ENCODE assay signal across 8 mouse cellular contexts in the genomic region with DNA sequence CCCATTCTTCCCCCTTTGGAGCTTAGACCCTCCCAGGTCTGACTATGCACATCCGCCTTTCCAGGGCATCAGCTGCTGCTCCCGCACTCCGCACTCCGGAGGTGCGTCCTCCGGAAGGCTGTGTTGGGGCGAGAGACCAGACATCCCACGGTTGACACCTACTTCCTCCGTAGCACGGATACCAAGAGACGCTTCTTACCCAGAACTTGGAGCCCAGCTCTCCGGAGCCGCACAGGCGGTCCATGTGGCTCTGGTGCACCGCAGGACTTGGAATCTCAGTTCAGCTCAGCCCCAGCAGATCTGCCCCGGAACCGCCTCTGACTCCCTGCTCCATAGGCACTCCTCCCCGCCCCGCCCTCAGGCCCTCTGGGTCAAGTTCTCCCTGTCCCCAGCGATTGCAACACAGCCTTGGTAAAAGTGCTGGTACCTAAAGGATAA. TPM values are rescaled to one million over a fixed set of nuclear protein-coding genes. Genes with fewer than 3 reads are reported as not detected.
DNase-seq lines count a peak whose midpoint lies in the region; ATAC-seq and TF ChIP-seq lines count a peak whose summit lies in the region.

A gene (minus strand): TSS at position 326 of the 438 bp plus-strand sequence.

- H3K9ac ChIP-seq in forebrain, embryonic 11.5 days (ENCODE audit: low read length): no peak within 1 kb of the TSS
- H3K9ac ChIP-seq in limb, embryonic 11.5 days (ENCODE audit: low read length): peak within 1 kb of the TSS; percentile 1; the same call in 1 of the 2 replicates
- H3K9ac ChIP-seq in midbrain, embryonic 11.5 days (ENCODE audit: low read length): peak within 1 kb of the TSS; percentile 33; the same call in 1 of the 2 replicates

- TF ChIP-seq CTCF in layer of hippocampus, adult 2 months (conservative IDR thresholded peaks at IDR 0.05): no peak

- no peak for DNase-seq in layer of hippocampus, adult 2 months (ENCODE audit: low spot score in 2 of 2)
- DNase-seq in layer of hippocampus, postnatal 25 days (ENCODE audit: extremely low spot score in 1 of 2, low spot score in 1 of 2): no peak
- DNase-seq in forebrain, embryonic 11.5 days (ENCODE audit: low spot score): no peak
- peak; percentile 18 for DNase-seq in hindbrain, embryonic 10.5 days (ENCODE audit: low spot score)
- DNase-seq in limb, embryonic 11.5 days (ENCODE audit: low spot score): peak; percentile 42
- DNase-seq in midbrain, embryonic 11.5 days (ENCODE audit: low spot score, missing footprints): no peak
- DNase-seq in thymus, postnatal 4 days: peak; percentile 59

- no peaks in the 10 kb centered on the region for H3K9me3 ChIP-seq in forebrain, embryonic 11.5 days (ENCODE audit: control insufficient read depth, low read length)
- H3K9me3 ChIP-seq in hindbrain, embryonic 10.5 days: no peaks in the 10 kb centered on the region
- H3K9me3 ChIP-seq in limb, embryonic 11.5 days (ENCODE audit: control insufficient read depth, low read length): no peaks in the 10 kb centered on the region
- H3K9me3 ChIP-seq in midbrain, embryonic 11.5 days (ENCODE audit: control insufficient read depth, low read length): no peaks in the 10 kb centered on the region

- H3K27me3 ChIP-seq in forebrain, embryonic 11.5 days (ENCODE audit: control insufficient read depth, insufficient read depth, low read length): no peaks in the 10 kb centered on the region; the same call in 1 of the 2 replicates
- H3K27me3 ChIP-seq in hindbrain, embryonic 10.5 days (ENCODE audit: insufficient read depth, poor library complexity, severe bottlenecking): peaks cover 43% of the 10 kb centered on the region
- H3K27me3 ChIP-seq in limb, embryonic 11.5 days (ENCODE audit: control insufficient read depth, insufficient read depth, low read length): 0 out of 2 replicates have a peak, but pooled peaks cover 2% of the 10 kb centered on the region
- peaks cover 2% of the 10 kb centered on the region; the same call in 1 of the 2 replicates for H3K27me3 ChIP-seq in midbrain, embryonic 11.5 days (ENCODE audit: control insufficient read depth, insufficient read depth, low read length)

- 14% methylated on average over 20 of the region's 20 CpGs for WGBS in forebrain, embryonic 11.5 days
- 13% methylated on average over 20 of the region's 20 CpGs for WGBS in hindbrain, embryonic 10.5 days
- WGBS in limb, embryonic 11.5 days: 5% methylated on average over 20 of the region's 20 CpGs
- WGBS in midbrain, embryonic 11.5 days: 16% methylated on average over 20 of the region's 20 CpGs

- no peaks in the 10 kb centered on the region for H3K4me1 ChIP-seq in forebrain, embryonic 11.5 days (replicated peaks; ENCODE audit: control insufficient read depth, insufficient read depth, low read length)
- H3K4me1 ChIP-seq in hindbrain, embryonic 10.5 days (replicated peaks): peaks cover 10% of the 10 kb centered on the region
- 0 out of 2 replicates have a peak, but pooled peaks cover 2% of the 10 kb centered on the region for H3K4me1 ChIP-seq in limb, embryonic 11.5 days (ENCODE audit: control insufficient read depth, insufficient read depth, low read length)
- H3K4me1 ChIP-seq in midbrain, embryonic 11.5 days (ENCODE audit: control insufficient read depth, insufficient read depth, low read length): peaks cover 2% of the 10 kb centered on the region; the same call in 1 of the 2 replicates

- H3K4me2 ChIP-seq in forebrain, embryonic 11.5 days (ENCODE audit: low read depth, low read length, severe bottlenecking): peak within 1 kb of the TSS; percentile 34; the same call in 1 of the 2 replicates
- H3K4me2 ChIP-seq in limb, embryonic 11.5 days (ENCODE audit: low read depth, severe bottlenecking): peak within 1 kb of the TSS; percentile 31; the same call in 1 of the 2 replicates
- peak within 1 kb of the TSS; percentile 39 for H3K4me2 ChIP-seq in midbrain, embryonic 11.5 days

- H3K27ac ChIP-seq in layer of hippocampus, adult 2 months: no peak within 1 kb of the TSS
- H3K27ac ChIP-seq in forebrain, embryonic 11.5 days (ENCODE audit: low read depth, low read length): no peak within 1 kb of the TSS
- peak within 1 kb of the TSS; percentile 59; the same call in 1 of the 2 replicates for H3K27ac ChIP-seq in hindbrain, embryonic 10.5 days
- H3K27ac ChIP-seq in limb, embryonic 11.5 days (replicated peaks; ENCODE audit: low read depth, low read length): no peak within 1 kb of the TSS
- no peak within 1 kb of the TSS for H3K27ac ChIP-seq in midbrain, embryonic 11.5 days (ENCODE audit: low read depth, low read length)

- ATAC-seq in forebrain, embryonic 11.5 days (replicated peaks; ENCODE audit: low FRiP score): no peak
- ATAC-seq in limb, embryonic 11.5 days (ENCODE audit: insufficient number of reproducible peaks, low FRiP score, low TSS enrichment, low read depth): no peak
- no peak for ATAC-seq in midbrain, embryonic 11.5 days (ENCODE audit: low FRiP score)
- ATAC-seq in erythroid progenitor cell, adult 5-6 weeks (replicated peaks; ENCODE audit: low FRiP score, poor library complexity, severe bottlenecking): no peak

- H3K36me3 ChIP-seq in forebrain, embryonic 11.5 days (ENCODE audit: control insufficient read depth, insufficient read depth, low read length): no peaks in the 10 kb centered on the region
- H3K36me3 ChIP-seq in hindbrain, embryonic 10.5 days: no peaks in the 10 kb centered on the region
- no peaks in the 10 kb centered on the region for H3K36me3 ChIP-seq in limb, embryonic 11.5 days (ENCODE audit: control insufficient read depth, insufficient read depth, low read length)
- H3K36me3 ChIP-seq in midbrain, embryonic 11.5 days (ENCODE audit: control insufficient read depth, insufficient read depth, low read length): no peaks in the 10 kb centered on the region

- peak within 1 kb of the TSS; percentile 13 for H3K4me3 ChIP-seq in layer of hippocampus, adult 2 months
- H3K4me3 ChIP-seq in forebrain, embryonic 11.5 days (ENCODE audit: low read depth, low read length): no peak within 1 kb of the TSS
- peak within 1 kb of the TSS; percentile 42 for H3K4me3 ChIP-seq in hindbrain, embryonic 10.5 days
- H3K4me3 ChIP-seq in limb, embryonic 11.5 days (ENCODE audit: low read depth, low read length): peak within 1 kb of the TSS; percentile 9; the same call in 1 of the 2 replicates
- peak within 1 kb of the TSS; percentile 7; the same call in 1 of the 2 replicates for H3K4me3 ChIP-seq in midbrain, embryonic 11.5 days (ENCODE audit: low read depth, low read length)

RNA-seq across cellular contexts. Expression of the gene that starts here (rescaled TPM):
- 1 to 10 TPM; 1.2 to 2.2 TPM for total RNA-seq in layer of hippocampus, adult 2 months (2021)
- 1 to 10 TPM; 2.0 to 3.0 TPM for total RNA-seq in layer of hippocampus, postnatal 25 days (2021)
- polyA plus RNA-seq in forebrain, embryonic 11.5 days (2014; fragmentation: Nextera tagmentation; extraction: Ambion mirVana): 0.49 and 0.57 TPM in 2 replicates
- 0.46 and 0.48 TPM in 2 replicates for polyA plus RNA-seq in hindbrain, embryonic 10.5 days (2016; fragmentation: Nextera tagmentation; extraction: Ambion mirVana)
- 0.55 and 0.88 TPM in 2 replicates for polyA plus RNA-seq in limb, embryonic 11.5 days (2014; fragmentation: Nextera tagmentation; extraction: Ambion mirVana)
- 0.47 and 0.49 TPM in 2 replicates for polyA plus RNA-seq in midbrain, embryonic 11.5 days (2014; fragmentation: Nextera tagmentation; extraction: Ambion mirVana)
- total RNA-seq in erythroid progenitor cell, adult 5-6 weeks (2015; ENCODE audit: low replicate concordance): 2.9 and 6.7 TPM in 2 replicates
- total RNA-seq in erythroid progenitor cell, adult 5-6 weeks (2017; ENCODE audit: low replicate concordance): 4.5 TPM in 1 of 2 replicates, not detected in the other

Comparison
In these comparisons a context has a peak if more than half of its experiments do, and no peak if none do; other contexts are left out.
1. Peak in DNase-seq, H3K4me3 ChIP-seq and H3K27ac ChIP-seq in hindbrain, embryonic 10.5 days; RNA of the gene not detected or under 1 TPM.
2. Peak in DNase-seq, H3K4me3 ChIP-seq, H3K9ac ChIP-seq and H3K4me2 ChIP-seq in limb, embryonic 11.5 days; RNA of the gene not detected or under 1 TPM.